Mouse (Mus musculus): ENCODE measurements around the gene Cfap69. TPM values are rescaled to one million over a fixed set of nuclear protein-coding genes. Genes with fewer than 3 reads are reported as not detected.

Gene Cfap69
- polyA plus RNA-seq, 1 experiment: 11.2 TPM

GRCm38 (mm10) chr5:5646173-5646572 is 17.9 kb downstream of the Cfap69 start:
- Histone ChIP-seq H3K27me3 (ENCODE audit: control insufficient read depth, insufficient read depth, low read length) (no peaks in the 10 kb centered on the region), H3K27ac (ENCODE audit: insufficient read depth, low read length) (no peak overlapping the region), H3K4me3 (replicated peaks; ENCODE audit: insufficient read depth, low read depth, low read length) (no peak overlapping the region), H3K4me1 (ENCODE audit: control insufficient read depth, insufficient read depth, low read length) (no peaks in the 10 kb centered on the region)
- TF ChIP-seq POLR2A (IDR thresholded peaks at IDR 0.05; ENCODE audit: borderline replicate concordance, insufficient read depth, low read length) (no peak), CTCF (IDR thresholded peaks at IDR 0.05; ENCODE audit: borderline replicate concordance, insufficient read depth, low read depth, low read length) (no peak)
- WGBS: 2% methylated on average over 1 of the region's 1 CpGs
- DNase-seq: no peak

GRCm38 (mm10) chr5:5638496-5638895 is 25.5 kb downstream of the Cfap69 start:
- Histone ChIP-seq H3K27me3 (ENCODE audit: control insufficient read depth, insufficient read depth, low read length) (no peaks in the 10 kb centered on the region), H3K27ac (ENCODE audit: insufficient read depth, low read length) (no peak overlapping the region), H3K4me1 (ENCODE audit: control insufficient read depth, insufficient read depth, low read length) (no peaks in the 10 kb centered on the region), H3K4me3 (replicated peaks; ENCODE audit: insufficient read depth, low read depth, low read length) (no peak overlapping the region)
- WGBS: 57% methylated on average over 2 of the region's 2 CpGs
- TF ChIP-seq POLR2A (IDR thresholded peaks at IDR 0.05; ENCODE audit: borderline replicate concordance, insufficient read depth, low read length) (no peak), CTCF (IDR thresholded peaks at IDR 0.05; ENCODE audit: borderline replicate concordance, insufficient read depth, low read depth, low read length) (no peak)
- no peak for DNase-seq

GRCm38 (mm10) chr5:5625491-5625890 is 38.5 kb downstream of the Cfap69 start:
- no peaks in the 10 kb centered on the region for H3K4me1 ChIP-seq (ENCODE audit: control insufficient read depth, insufficient read depth, low read length)
- WGBS: 84% methylated on average over 3 of the region's 3 CpGs
- no peak overlapping the region for H3K27ac ChIP-seq (ENCODE audit: insufficient read depth, low read length)
- no peak for TF ChIP-seq CTCF (IDR thresholded peaks at IDR 0.05; ENCODE audit: borderline replicate concordance, insufficient read depth, low read depth, low read length)
- TF ChIP-seq POLR2A (IDR thresholded peaks at IDR 0.05; ENCODE audit: borderline replicate concordance, insufficient read depth, low read length): no peak
- H3K27me3 ChIP-seq (ENCODE audit: control insufficient read depth, insufficient read depth, low read length): no peaks in the 10 kb centered on the region
- DNase-seq: no peak
- H3K4me3 ChIP-seq (replicated peaks; ENCODE audit: insufficient read depth, low read depth, low read length): no peak overlapping the region

- 64% methylated on average over 4 of the region's 4 CpGs for WGBS
- H3K4me1 ChIP-seq (ENCODE audit: control insufficient read depth, insufficient read depth, low read length): no peaks in the 10 kb centered on the region
- no peak overlapping the region for H3K4me3 ChIP-seq (replicated peaks; ENCODE audit: insufficient read depth, low read depth, low read length)
- TF ChIP-seq CTCF (IDR thresholded peaks at IDR 0.05; ENCODE audit: borderline replicate concordance, insufficient read depth, low read depth, low read length) (no peak), POLR2A (IDR thresholded peaks at IDR 0.05; ENCODE audit: borderline replicate concordance, insufficient read depth, low read length) (no peak)
- no peaks in the 10 kb centered on the region for H3K27me3 ChIP-seq (ENCODE audit: control insufficient read depth, insufficient read depth, low read length)
- no peak for DNase-seq
- no peak overlapping the region for H3K27ac ChIP-seq (ENCODE audit: insufficient read depth, low read length)
These were observed 45.7 kb downstream of the Cfap69 start for GRCm38 (mm10) chr5:5618329-5618728.

GRCm38 (mm10) chr5:5610540-5610939 is 53.5 kb downstream of the Cfap69 start:
- 11% methylated on average over 3 of the region's 3 CpGs for WGBS
- no peaks in the 10 kb centered on the region for H3K27me3 ChIP-seq (ENCODE audit: control insufficient read depth, insufficient read depth, low read length)
- peaks cover 3% of the 10 kb centered on the region; the same call in 1 of the 2 replicates for H3K4me1 ChIP-seq (ENCODE audit: control insufficient read depth, insufficient read depth, low read length)
- TF ChIP-seq POLR2A (IDR thresholded peaks at IDR 0.05; ENCODE audit: borderline replicate concordance, insufficient read depth, low read length) (no peak), CTCF (IDR thresholded peaks at IDR 0.05; ENCODE audit: borderline replicate concordance, insufficient read depth, low read depth, low read length) (no peak)
- no peak overlapping the region for H3K27ac ChIP-seq (ENCODE audit: insufficient read depth, low read length)
- peak; percentile 37 to 79 for DNase-seq
- H3K4me3 ChIP-seq (replicated peaks; ENCODE audit: insufficient read depth, low read depth, low read length): no peak overlapping the region

- 86% methylated on average over 3 of the region's 3 CpGs for WGBS
- Histone ChIP-seq H3K27me3 (ENCODE audit: control insufficient read depth, insufficient read depth, low read length) (no peaks in the 10 kb centered on the region), H3K4me1 (ENCODE audit: control insufficient read depth, insufficient read depth, low read length) (no peaks in the 10 kb centered on the region), H3K27ac (ENCODE audit: insufficient read depth, low read length) (no peak overlapping the region), H3K4me3 (replicated peaks; ENCODE audit: insufficient read depth, low read depth, low read length) (no peak overlapping the region)
- TF ChIP-seq POLR2A (IDR thresholded peaks at IDR 0.05; ENCODE audit: borderline replicate concordance, insufficient read depth, low read length) (no peak), CTCF (IDR thresholded peaks at IDR 0.05; ENCODE audit: borderline replicate concordance, insufficient read depth, low read depth, low read length) (no peak)
- no peak for DNase-seq
These were observed 76.4 kb downstream of the Cfap69 start for GRCm38 (mm10) chr5:5587686-5588085.

GRCm38 (mm10) chr5:5573749-5574317 is 90.2 kb downstream of the Cfap69 start, which contains the start of gene Gm8773:
Gm8773 (plus strand) TSS chr5:5573799.
- no peaks in the 10 kb centered on the region for H3K27me3 ChIP-seq (ENCODE audit: control insufficient read depth, insufficient read depth, low read length)
- WGBS: under 1% methylated on average over 24 of the region's 24 CpGs
- no peaks in the 10 kb centered on the region for H3K4me1 ChIP-seq (ENCODE audit: control insufficient read depth, insufficient read depth, low read length)
- H3K4me3 ChIP-seq (replicated peaks; ENCODE audit: insufficient read depth, low read depth, low read length): peak within 1 kb of the TSS; percentile 55
- TF ChIP-seq CTCF (IDR thresholded peaks at IDR 0.05; ENCODE audit: borderline replicate concordance, insufficient read depth, low read depth, low read length): no peak
- no peak for TF ChIP-seq POLR2A (IDR thresholded peaks at IDR 0.05; ENCODE audit: borderline replicate concordance, insufficient read depth, low read length)
- H3K27ac ChIP-seq (ENCODE audit: insufficient read depth, low read length): no peak within 1 kb of the TSS
- peak; percentile 14 for DNase-seq

- WGBS: 73% methylated on average over 3 of the region's 3 CpGs
- no peak for TF ChIP-seq CTCF (IDR thresholded peaks at IDR 0.05; ENCODE audit: borderline replicate concordance, insufficient read depth, low read depth, low read length)
- no peak for DNase-seq
- H3K4me1 ChIP-seq (ENCODE audit: control insufficient read depth, insufficient read depth, low read length): no peaks in the 10 kb centered on the region
- no peak overlapping the region for H3K27ac ChIP-seq (ENCODE audit: insufficient read depth, low read length)
- no peaks in the 10 kb centered on the region for H3K27me3 ChIP-seq (ENCODE audit: control insufficient read depth, insufficient read depth, low read length)
- no peak overlapping the region for H3K4me3 ChIP-seq (replicated peaks; ENCODE audit: insufficient read depth, low read depth, low read length)
These were observed 101.6 kb downstream of the Cfap69 start for GRCm38 (mm10) chr5:5562435-5562834.
